Mouse (Mus musculus) spleen, embryonic (tissue): Measurements from ENCODE around the gene Hspb3.

Source experiments
- CTCF ChIA-PET: fragments of 350-600 bp; sonication (Branson Sonifier 250); formaldehyde crosslinking; loops from one replicate; lab custom pipeline; 2022; lab: Charles Lee

The Hspb3 gene

DNA sequence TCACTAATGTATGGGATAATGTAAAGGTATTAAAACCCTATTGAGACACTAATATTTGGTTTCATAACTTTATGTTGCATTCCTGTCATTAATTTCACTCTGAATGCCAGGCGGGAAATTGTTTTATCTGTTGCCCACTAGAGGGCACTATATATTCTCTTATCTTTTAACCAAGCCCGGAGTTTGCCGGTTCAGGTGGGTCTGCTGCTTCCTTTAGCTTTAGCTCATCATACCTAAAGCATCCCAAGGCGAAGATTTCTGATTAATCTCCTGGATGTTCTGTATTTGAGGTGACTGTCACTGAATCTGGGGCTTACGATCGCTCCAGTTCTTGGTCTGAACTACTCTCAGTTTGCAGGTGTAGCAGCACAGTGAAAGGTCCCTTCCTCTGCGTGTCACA is 24.6 kb downstream of the Hspb3 start:
- CTCF ChIA-PET = interaction anchor here (0.6 kb wide), 1 partner anchor 117 kb away, joined by 13 read pairs; no protein-coding TSS in a partner anchor

DNA sequence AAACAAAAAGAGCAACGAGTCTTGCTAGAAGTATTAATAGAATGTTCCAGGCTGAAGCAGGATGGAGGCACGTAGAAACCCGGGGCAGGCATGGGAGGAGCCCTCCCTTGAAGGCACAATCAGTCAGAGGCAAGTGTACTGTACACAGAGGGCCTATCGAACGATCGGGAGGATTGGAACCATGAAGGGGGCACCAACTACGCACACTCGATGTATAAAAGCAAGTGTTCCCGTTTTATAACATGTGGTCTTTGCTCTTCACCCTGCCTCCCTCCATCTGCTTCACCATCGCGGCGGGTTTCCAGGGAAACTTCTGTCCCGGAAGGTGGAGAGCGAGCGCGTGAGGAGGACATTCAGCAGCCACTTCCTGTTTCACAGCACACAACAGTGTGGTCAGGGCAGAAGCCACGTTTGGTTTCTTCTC is 27.7 kb downstream of the Hspb3 start:
- CTCF ChIA-PET = interaction anchor here (0.6 kb wide), 1 partner anchor 299 kb away, joined by 3 read pairs; no protein-coding TSS in a partner anchor

DNA sequence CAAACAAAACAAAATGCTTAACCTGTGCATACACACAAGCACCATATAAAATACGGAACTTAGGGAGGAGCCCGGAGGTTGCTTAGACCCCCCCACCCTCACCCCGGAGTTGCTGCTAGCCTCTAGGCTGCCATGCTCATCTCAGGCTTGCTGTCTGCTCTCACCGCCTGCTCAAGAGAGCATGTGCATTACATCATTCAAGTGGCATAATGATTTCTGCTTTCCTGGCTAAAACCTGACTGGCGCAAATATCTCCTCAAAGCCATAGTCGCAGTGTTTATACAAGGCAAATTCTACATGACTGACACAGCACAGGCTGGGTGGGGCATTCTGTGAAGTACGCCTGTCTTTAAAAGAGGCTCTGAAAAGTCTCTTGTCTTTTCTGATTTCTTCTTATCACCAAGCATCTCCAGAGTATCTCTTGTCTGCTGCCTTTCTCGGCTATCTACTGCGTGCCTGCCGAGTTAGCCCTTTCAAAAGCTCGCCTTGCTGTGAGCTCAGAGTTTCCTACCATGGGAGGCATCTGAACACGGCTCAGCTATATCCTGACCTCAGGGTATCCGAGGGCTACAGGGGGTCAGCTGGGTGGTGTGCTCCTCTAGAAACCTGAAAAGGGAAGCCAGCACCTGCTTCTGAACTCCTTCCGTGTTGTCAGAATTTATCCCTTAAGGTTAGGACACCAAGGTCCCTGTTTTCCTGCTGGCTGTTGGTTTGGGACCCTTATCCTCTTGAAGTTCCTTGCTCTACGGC is 28.6 kb downstream of the Hspb3 start:
- CTCF ChIA-PET = interaction anchor here (0.6 kb wide), 1 partner anchor 368 kb away, joined by 6 read pairs; no protein-coding TSS in a partner anchor

DNA sequence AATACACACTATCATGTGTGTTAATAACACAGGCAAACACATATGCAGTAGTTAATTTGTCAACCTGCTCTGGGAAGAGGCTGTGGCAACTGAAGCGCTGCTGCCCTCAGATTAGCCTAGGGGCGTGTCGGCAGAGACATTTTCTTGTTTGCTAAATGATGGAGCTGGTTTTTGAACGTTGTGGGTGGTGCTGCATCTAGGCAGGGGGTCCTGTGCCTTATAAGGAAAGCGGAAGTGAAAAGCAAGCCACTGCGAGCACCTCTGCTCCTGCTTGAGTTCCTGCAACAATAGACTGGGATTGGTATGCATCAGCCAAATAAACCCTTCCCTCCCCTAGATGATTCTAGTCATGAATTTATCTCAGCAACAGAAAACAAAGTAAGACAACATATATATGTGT is 31.0 kb downstream of the Hspb3 start:
- CTCF ChIA-PET = no interaction called here

DNA sequence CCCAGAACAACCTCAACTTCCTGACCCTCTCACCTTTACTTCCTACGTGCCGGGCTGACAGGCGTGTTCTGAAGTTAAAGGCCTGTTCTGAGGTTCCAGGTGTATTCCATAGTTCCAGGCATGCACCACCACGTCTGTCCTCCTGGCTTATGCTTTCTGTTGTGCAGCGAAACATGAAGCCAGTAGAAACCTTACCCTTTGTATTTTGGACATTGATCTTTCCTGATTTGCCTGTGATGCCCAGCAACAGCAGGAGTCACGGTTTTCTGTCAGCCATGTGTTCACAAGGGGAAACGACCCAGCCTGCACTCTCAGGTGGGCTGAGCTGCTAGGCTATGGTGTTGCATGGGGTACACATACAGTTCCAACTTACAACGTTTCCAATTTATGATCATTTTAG is 35.9 kb downstream of the Hspb3 start:
- CTCF ChIA-PET = no interaction called here

DNA sequence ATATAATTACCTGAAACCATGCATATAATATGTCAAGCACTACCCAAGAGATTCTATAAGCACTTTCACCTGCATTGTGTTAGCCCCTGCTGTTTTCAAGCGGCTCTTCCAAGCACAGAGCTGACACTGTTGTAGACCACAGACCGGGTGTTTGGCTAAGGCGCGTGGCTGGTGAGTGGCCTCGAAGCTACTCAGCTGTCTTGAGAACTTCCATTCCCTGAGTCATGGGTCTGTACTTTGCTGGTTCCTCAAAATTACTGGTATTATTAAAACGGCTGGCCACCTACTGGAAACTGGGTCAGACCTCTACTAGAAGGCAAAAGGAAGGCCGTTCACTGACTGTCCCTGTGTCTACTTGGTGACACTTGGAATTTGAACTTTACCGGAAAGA is 40.6 kb downstream of the Hspb3 start:
- CTCF ChIA-PET = no interaction called here

DNA sequence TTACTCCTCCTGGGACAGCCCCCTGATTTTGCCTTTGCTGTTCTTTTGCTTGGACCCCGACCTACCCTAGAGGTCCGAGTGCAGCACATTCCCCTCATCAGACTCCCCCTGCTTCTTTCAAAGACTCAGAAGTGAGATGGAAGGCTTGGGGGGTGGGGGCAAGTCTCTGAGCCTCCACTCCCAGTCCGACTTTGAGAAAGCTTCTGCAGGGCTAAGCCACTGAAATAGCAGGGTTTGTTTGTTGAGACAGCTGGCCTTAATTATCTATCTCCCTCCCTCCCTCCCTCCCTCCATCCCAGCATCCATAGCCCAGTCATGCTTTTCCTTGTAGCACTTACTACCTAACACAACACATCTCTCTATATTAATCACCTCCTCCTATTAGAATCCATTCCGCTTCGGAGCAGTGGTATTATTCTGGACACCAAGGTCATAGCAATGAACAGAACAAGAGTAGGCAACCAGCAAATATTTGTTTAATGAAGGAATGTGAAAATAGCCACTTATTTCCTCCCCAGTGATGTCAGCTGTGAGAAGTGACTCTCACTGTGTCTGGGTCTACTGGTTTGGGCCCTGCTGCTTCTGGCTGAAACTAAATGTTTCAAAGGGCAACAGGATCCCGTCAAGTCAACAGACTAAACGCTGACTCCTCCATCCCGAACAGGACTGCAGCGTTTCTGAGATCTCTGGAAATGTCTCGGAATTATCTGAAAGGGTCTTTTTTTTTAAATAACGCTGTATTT is 41.2 kb downstream of the Hspb3 start:
- CTCF ChIA-PET = no interaction called here

DNA sequence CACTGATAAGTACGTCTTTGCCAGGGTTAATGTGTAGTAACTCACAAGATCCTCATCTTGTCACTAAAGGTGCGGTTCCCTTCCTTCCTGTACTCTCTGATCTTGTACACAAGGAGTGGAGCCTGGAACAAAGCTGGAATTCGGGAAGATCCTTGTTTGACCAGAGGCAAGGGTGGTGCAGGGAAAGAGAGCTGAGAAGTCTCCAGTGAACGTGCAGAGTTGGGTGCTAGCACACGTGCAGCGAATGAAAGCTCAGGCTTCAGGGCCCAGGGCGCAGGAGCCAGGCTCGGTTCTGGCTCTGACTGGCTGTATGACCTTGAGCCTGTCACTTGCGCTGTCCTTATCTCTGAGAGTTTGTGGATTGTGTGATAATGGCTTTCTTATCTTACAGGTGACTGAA is 44.5 kb downstream of the Hspb3 start:
- CTCF ChIA-PET = interaction anchor here (1.4 to 2.1 kb wide), 3 partner anchors 281 to 353 kb away, joined by 3 to 4 read pairs (median 4); no protein-coding TSS in a partner anchor

DNA sequence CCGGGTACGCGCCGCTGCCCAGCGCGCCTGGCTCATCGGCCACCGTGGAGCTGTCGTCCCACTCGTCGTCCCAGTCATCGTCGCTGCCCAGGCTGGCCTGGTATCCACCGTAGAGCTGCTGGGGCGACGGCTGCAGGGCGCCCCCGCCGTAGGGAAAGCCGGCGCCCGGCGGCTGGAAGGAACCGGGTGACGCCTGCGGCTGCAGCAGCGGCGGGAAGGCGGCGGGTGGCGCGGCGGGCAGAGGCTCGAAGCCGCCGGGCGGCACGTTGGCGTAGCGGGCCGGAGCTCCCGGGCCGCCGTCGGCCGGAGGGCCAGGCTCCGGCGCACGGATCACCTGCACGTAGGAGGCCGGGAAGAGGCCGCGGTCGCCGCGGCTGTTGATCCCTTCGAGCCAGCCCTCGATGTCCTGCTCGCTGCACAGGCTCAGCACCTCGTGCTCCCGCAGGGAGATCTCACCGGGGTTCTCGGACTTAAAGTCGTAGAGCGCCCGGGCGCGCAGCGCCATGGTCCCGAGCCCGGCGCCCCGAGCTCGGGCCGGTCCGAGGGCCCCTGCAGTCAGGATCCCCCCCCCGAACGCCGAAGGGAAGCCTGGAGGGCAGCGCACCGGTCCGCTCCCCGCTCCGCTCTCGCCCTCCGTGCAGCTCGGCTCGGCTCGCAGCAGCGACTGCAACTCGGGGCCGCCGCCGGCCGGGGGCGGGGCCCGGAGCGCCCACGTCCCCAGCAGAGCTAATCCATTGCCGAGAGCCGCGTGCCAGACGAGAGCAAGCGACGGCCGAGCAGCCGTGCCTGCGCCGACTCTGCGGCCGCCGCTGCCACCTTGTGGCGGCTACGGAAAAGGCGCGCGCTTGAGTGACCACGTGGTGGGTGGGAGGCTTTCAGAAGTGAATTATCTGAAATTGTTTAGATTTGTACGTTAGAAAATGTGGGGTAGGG is 45.3 kb downstream of the Hspb3 start, which contains the start of gene Snx18:
Snx18 (minus strand) TSS at position 674 of the 933 bp plus-strand sequence.
- CTCF ChIA-PET = interaction anchor here (0.7 to 2.1 kb wide), 4 partner anchors 73 to 352 kb away, joined by 3 to 5 read pairs (median 4); no protein-coding TSS in a partner anchor

DNA sequence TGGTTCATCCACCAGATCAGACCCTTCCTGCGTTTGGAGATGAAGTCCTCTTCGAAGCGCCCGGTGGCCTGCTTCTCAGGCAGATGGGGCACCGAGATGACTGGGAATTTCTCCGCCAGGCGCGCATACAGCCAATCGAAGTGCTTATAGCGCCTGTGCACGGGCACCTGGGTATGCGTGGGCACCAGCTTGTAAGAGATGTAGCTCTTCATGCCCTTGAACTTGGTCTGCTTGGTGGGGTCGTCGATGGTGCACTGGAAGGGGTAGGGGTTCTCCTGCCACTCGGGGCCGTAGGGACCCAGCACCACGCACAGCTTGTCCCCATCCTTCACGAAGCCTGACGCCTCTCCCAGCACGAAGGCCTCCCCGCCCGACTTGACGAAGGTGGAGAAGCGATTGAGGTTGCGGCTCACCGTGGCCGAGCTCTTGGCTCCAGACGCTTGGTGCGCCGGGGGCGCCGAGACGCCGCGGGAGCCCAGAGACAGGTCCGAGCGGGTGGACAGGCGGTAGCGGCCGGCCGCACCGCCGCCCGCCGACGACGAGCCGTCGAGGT is 46.1 kb downstream of the Hspb3 start:
- CTCF ChIA-PET = interaction anchor here (0.7 to 2.1 kb wide), 2 partner anchors 74 to 280 kb away, joined by 4 to 5 read pairs; no protein-coding TSS in a partner anchor

DNA sequence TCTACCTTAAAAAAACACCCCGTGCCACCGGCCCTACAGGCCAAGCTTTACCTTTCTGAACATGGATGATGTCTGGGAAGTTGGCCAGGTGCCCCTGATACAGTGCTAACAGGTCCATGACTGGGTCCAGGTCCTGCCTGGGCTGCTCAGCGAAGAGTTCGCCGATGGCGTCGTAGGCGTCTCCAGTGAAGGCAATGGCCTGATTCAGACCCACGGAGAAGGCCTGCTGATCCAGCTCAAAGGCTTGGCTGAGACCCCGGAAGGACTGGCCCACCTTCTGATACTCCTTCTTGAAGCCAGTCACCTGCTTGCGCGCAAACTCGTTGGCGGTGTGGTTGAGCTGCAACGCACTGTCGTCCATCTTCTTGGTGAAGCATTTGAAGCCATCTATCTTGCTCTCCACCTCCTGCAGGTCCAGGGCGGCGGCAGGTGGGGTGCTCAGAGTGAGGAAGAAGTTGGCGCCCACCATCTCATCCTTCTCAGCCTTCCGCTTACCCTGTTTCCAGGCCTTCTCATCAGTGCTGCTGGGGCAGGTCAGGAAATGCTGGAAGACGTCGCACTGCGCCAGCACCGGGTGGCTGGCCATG is 46.6 kb downstream of the Hspb3 start:
- CTCF ChIA-PET = interaction anchor here (0.7 kb wide), 1 partner anchor 75 kb away, joined by 5 read pairs; no protein-coding TSS in a partner anchor

DNA sequence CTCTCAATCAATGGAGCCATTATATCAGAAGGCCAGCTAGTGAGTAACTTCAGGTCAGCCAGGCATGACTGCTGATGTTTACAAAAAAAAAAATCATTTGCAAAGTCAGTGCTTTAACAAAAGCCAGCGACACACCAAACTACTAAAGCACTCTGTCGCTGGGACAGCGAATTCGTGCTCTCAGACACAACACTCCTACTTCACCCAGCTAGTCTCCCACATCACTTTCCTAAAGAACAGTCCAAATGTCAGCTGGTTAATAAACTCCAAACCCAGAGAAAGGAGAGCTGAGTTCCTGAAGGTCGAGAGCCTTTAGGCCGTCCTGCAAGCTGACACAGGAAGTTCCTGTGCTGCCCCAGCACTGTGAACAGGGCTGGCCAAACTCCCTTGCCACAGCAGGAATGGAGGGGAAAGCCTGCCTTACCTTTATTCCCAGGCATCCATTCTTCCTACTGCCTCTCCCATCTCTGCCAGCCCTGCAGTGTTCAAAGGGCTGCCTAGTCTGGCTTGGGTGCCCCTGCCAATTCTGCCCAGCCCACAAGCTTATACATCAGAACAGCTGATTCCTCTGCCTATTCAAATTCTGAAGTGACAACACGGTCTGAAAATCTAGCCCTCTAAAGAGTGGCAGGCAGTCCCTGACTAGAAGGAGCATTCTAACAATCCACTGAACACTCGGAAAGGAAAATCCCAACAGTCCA is 47.4 kb downstream of the Hspb3 start:
- CTCF ChIA-PET = no interaction called here

DNA sequence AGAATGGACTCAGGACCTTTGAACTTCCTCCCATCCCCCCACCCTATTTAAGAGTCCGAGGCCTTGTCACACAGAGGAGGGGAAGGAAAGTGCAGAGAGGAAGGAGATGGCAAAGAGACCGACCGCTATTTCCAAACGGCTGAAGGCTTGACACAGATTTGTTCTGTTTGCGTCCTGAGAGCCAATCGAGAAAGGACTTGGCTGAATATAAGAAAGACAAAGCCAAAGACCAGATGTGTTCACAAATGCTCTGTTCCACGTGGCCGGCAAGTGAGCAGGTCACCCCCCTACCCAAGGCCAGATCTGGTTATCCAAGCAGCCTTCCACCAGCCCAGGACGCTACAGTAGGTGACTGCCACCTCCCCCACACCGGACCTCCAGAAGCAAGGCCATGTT is 47.9 kb downstream of the Hspb3 start:
- CTCF ChIA-PET = no interaction called here

DNA sequence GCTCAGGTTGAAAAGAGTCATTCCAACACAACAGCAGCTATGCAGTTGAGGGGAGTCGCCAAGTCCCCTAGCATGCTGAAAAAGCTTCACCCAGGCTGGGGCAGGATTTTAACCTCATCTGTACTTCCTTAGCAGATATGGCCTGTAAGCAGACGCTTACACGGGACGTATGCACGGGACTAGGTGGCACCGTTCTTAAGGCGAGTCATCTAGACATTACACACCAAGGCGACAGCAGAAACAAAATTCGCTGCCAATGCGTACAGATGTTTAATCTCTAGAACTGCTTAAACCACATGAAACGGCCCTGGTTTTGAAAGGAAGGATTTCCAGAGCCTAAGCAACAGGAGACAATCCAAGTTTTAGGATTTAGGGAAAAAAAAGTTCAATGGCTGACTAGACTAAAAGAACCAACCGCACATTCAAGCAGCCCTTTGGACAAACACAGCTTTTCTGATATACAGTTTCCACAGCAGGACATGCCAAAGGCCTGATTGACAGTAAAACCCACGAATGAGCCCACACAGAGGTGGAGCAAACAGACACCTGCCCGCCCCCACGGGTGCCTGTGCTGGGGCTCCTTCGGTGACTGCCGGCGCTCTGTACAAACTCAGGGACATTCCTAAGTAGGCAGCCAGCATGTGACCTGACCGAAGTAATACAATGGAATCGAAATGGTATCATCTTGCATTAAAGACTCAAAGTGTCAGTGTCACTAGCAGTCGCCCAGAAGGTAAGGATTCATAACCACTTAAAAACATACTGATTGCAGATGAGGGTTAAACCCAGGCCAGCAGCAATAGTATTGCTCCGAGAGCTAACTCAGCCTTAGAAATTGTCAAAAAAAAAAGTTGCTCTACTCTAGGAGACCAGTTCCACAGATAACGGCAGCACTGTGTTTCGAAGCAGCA is 48.6 kb downstream of the Hspb3 start:
- CTCF ChIA-PET = interaction anchor here (0.7 kb wide), 1 partner anchor 348 kb away, joined by 3 read pairs; no protein-coding TSS in a partner anchor

DNA sequence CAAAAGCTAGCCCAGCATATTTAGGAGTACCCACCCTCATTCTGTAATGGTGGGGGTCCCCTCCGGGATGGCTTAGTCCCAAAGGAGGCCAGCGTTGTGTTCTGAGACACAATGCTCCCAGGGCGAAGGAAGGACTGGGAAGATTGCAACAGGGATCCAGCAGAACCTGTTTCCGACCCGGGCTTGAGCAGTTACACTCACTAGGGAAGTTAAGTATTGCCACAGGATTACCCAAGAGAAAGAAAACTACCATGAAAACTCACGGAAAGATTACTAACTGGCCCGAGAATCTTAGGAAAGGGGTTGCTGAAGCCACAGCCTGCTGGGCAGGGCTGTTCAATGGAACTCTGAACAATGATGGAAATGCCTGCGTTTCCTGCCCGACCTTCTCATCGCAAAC is 49.6 kb downstream of the Hspb3 start:
- CTCF ChIA-PET = no interaction called here

DNA sequence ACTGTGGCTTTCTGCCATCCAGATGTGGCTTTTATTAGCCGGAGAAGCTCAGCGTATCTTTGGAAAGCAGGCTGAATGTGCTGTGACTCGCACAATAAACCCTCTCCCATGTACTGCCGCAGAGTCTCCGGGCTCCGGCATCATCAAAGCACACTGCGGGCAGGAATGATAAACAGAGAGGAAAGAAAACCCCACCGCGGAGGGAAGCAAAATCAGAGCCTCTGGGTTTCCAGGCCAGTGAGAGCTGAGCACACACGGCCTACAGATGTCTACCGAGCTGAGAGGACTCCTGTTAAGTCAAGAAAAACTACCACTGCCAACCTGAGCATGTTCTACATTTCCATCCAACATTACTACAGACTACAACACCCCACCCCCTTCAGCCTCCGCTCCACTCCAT is 50.1 kb downstream of the Hspb3 start:
- CTCF ChIA-PET = no interaction called here
